Mouse (Mus musculus) neural tube, embryonic 14.5 days (tissue): ENCODE measurements around the gene Pwp2. TPM values are rescaled to one million over a fixed set of nuclear protein-coding genes. Genes with fewer than 3 reads are reported as not detected.
"Not testable (repeated sequence)": the region's sequence is repeated elsewhere in the genome, so short reads cannot be mapped to it uniquely, and the experiment has no call there.

Experiments used
- ATAC-seq: fragments of 200-750 bp; cut with Nextera tagmentation; 2 replicates; pipeline ENCODE4 v1.8.0; 2017; ENCODE audit warnings: low read depth, mild to moderate bottlenecking, moderate TSS enrichment, moderate library complexity
- H3K27ac ChIP-seq: fragments of 300-500 bp; sonication (generic); 2 replicates; pipeline ENCODE4 v1.5.1; 2014; ENCODE audit warnings: low read depth, mild to moderate bottlenecking, control low read depth, low read length, moderate library complexity, mixed read lengths
- H3K27me3 ChIP-seq: fragments of 300-500 bp; sonication (generic); 2 replicates; pipeline ENCODE4 v1.6.1; 2014; ENCODE audit warnings: low read length; ENCODE audit not compliant: control insufficient read depth, insufficient read depth
- H3K36me3 ChIP-seq: fragments of 300-500 bp; sonication (generic); 2 replicates; pipeline ENCODE4 v1.6.1; 2014; ENCODE audit warnings: low read length, mixed read lengths; ENCODE audit not compliant: control insufficient read depth, insufficient read depth
- H3K4me1 ChIP-seq: fragments of 300-500 bp; sonication (generic); 2 replicates; pipeline ENCODE4 v1.6.1; 2014; ENCODE audit warnings: low read length; ENCODE audit not compliant: control insufficient read depth, insufficient read depth
- H3K4me2 ChIP-seq: fragments of 300-500 bp; sonication (generic); 2 replicates; pipeline ENCODE4 v1.6.1; 2014; ENCODE audit warnings: mild to moderate bottlenecking, low read depth, low read length, control low read depth
- H3K4me3 ChIP-seq: fragments of 300-500 bp; sonication (generic); 2 replicates; pipeline ENCODE4 v1.5.1; 2014; ENCODE audit warnings: low read depth, low read length, control low read depth, mixed read lengths
- H3K9ac ChIP-seq: fragments of 300-500 bp; sonication (generic); replicated peaks from 2 replicates; pipeline ENCODE4 v1.6.1; 2014; ENCODE audit warnings: low read depth, mild to moderate bottlenecking, control low read depth, low read length, mixed read lengths
- H3K9me3 ChIP-seq: fragments of 300-500 bp; sonication (generic); 2 replicates; pipeline ENCODE4 v1.6.1; 2016; ENCODE audit warnings: low read length; ENCODE audit not compliant: control insufficient read depth
- WGBS: fragments of 180-500 bp; shearing (Covaris S2); extraction: QIAGEN DNeasy Blood & Tissue Kit; methylation state at CpG from one replicate; pipeline ENCODE4 v1.1.7; 2014; 5-methylcytosine and 5-hydroxymethylcytosine counted together
- polyA plus RNA-seq: library from polyadenylated mRNA; unstranded; fragments of >200 nt; fragmentation: Nextera tagmentation; extraction: Ambion mirVana; gene quantifications from 2 replicates; pipeline ENCODE4 v1.2.1, GENCODE M21; 2014

The Pwp2 gene
- polyA plus RNA-seq, 1 experiment from 2014 or later = 12.7 TPM

DNA sequence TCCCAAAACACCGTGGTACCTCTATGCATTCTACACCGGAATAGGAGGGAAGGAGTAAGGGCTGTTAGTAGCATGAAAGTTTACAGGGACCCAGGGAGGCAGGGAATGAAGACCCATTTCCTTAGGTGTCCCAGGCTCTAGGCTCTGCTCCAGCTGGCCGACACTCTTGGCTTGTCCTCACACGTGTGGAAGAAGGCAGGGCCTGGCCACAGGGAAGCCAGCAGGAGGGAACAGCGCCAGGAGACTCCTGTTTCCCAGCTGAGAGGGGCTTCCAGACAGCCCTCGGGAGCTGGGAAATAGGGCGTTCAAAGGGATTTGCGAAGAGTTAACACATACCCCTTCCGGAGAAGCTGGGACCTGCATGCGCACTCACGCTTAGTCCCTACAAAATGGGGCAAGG lies 55.5 kb downstream of the Pwp2 start:
- Histone ChIP-seq H3K4me3 (no peak overlapping the region), H3K9me3 (no peaks in the 10 kb centered on the region), H3K36me3 (no peaks in the 10 kb centered on the region), H3K9ac (no peak overlapping the region), H3K4me2 (no peak overlapping the region), H3K4me1 (no peaks in the 10 kb centered on the region), H3K27ac (no peak overlapping the region), H3K27me3 (no peaks in the 10 kb centered on the region)
- no peak for ATAC-seq
- WGBS = 64% methylated on average over 11 of the region's 11 CpGs

DNA sequence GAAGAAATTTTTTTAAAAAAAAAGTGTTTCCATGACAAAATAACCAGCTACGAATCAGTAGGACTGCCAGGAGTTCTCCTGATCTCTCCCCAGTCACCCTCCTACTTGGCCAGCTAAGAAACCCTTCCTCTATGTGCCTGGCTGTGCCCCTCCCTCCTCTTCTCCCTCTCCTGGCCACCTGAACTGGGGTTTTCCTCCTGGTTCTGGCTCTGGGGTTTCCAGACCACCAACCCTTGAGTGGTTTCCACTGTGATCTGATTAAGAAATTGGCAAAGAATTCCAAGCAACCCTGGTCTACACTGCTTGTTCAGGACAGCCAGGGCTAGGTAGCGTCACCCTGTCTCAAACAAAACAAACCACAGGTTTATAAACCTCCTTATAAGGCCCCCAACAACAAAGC lies 56.3 kb downstream of the Pwp2 start:
- no peaks in the 10 kb centered on the region for H3K27me3 ChIP-seq
- H3K4me3 ChIP-seq = no peak overlapping the region
- H3K9me3 ChIP-seq = no peaks in the 10 kb centered on the region
- H3K4me2 ChIP-seq = no peak overlapping the region
- no peak overlapping the region for H3K9ac ChIP-seq
- H3K36me3 ChIP-seq = no peaks in the 10 kb centered on the region
- H3K4me1 ChIP-seq = no peaks in the 10 kb centered on the region
- no peak for ATAC-seq
- 90% methylated on average over 2 of the region's 2 CpGs for WGBS
- no peak overlapping the region for H3K27ac ChIP-seq

DNA sequence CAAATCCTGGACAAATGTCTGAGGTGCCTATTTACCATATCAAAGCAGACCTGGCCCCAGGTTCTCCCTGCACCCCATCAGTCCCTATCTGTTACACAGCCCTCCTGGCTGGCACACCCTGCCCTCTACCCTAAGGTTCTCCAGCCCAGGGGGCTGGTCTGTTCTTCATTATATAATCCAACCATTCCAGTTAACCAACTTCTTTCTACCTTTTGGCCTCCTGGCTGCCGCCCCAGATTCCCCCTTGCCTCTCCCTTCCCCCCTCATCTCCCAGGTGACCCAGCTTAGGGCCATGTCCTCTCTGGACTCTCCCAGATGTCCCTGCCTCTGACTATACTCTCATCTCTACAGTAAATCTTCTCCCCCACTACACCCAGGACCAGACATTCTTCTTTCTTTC lies 57.0 kb downstream of the Pwp2 start:
- Histone ChIP-seq H3K4me3 (no peak overlapping the region), H3K4me1 (no peaks in the 10 kb centered on the region), H3K9ac (no peak overlapping the region), H3K9me3 (no peaks in the 10 kb centered on the region), H3K27ac (no peak overlapping the region), H3K36me3 (no peaks in the 10 kb centered on the region), H3K4me2 (no peak overlapping the region), H3K27me3 (no peaks in the 10 kb centered on the region)
- ATAC-seq = no peak
- WGBS = 80% methylated on average over 1 of the region's 1 CpGs

DNA sequence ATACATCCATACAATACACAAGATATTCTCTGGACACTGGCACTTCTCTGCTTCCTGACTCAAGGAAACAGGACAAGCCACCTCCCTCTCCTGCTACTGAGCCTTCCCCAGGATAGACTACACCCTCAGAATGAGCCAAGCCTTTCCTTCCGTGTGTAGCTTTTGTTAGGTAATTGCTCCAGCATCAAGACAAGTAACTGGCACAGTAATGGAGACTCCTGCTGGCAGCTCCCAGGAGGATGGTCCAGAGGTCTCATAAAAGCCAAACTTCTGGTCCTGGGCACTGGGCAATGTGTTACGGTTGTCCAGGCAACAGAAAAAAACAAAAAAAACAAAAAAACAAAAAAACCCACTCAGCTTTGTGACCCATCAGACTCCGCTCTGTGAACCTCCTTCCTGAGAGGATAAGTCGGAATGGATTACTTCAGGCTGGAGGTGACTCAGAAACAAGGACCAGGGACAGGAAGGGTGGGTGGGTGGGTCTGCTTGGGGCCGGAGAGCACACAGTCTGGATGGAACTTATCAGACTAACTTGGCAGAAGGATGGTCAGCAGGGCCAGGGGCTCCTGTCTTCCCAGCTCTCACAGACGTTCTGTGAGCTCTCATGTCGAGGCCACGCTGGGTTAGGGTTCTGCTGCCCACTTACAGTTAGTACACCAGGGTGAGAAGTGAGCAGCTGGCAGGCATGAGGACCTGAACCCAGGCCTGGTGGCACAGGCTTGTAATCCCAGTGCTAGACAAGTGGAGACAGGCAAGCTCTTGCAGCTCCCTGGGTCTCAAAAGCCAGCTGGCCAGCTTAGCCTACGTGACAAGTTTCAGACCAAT lies 57.7 kb downstream of the Pwp2 start:
- Histone ChIP-seq H3K9me3 (no peaks in the 10 kb centered on the region), H3K4me2 (no peak overlapping the region), H3K4me1 (no peaks in the 10 kb centered on the region), H3K9ac (no peak overlapping the region), H3K27me3 (no peaks in the 10 kb centered on the region), H3K4me3 (no peak overlapping the region), H3K27ac (no peak overlapping the region), H3K36me3 (no peaks in the 10 kb centered on the region)
- WGBS = 62% methylated on average over 9 of the region's 9 CpGs
- ATAC-seq = no peak

DNA sequence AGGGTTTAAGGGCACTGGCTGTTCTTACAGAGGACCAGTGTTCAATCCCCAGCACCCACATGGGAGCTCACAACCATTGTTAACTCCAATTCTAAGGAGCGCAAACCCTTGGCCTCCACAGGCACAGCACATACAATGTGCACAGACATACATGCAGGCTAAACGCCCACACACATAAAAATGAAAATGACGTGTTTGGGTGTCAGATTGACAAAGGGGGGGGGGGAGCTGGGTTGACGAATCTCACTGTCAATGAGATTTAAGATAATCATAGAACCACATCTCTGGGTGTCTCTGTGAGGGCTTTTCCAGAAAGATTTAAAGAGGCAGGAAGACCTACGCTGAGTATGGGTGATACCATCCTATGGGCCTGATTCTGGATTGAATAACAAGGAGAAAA lies 58.6 kb downstream of the Pwp2 start:
- 88% methylated on average over 5 of the region's 5 CpGs for WGBS
- H3K4me3 ChIP-seq = no peak overlapping the region
- H3K27ac ChIP-seq = no peak overlapping the region
- no peak overlapping the region for H3K9ac ChIP-seq
- no peak for ATAC-seq
- no peak overlapping the region for H3K4me2 ChIP-seq
- H3K27me3 ChIP-seq = no peaks in the 10 kb centered on the region
- no peaks in the 10 kb centered on the region for H3K36me3 ChIP-seq
- no peaks in the 10 kb centered on the region for H3K9me3 ChIP-seq
- no peaks in the 10 kb centered on the region for H3K4me1 ChIP-seq

DNA sequence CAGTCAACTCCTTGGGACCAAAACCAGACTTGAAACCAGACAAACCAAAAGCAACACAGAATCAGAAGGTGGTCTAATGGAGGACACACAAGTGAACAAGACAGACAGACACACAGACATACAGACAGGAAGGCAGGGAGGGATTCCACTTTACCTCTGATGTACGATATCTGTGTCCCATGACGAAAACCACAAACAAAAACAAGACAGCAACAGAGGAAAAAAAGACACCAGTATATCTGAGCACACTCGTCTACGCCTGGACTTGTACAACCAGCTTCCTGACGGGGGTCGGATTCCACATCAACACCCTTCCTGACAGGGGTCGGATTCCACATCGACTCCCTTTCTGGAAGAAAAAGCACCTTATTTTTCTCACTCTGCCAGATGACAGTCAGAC lies 59.9 kb downstream of the Pwp2 start:
- not testable (repeated sequence) for ATAC-seq, H3K27me3 ChIP-seq, H3K4me3 ChIP-seq, H3K4me1 ChIP-seq, H3K4me2 ChIP-seq, H3K9me3 ChIP-seq, H3K27ac ChIP-seq, H3K9ac ChIP-seq, H3K36me3 ChIP-seq
- 87% methylated on average over 8 of the region's 8 CpGs for WGBS

DNA sequence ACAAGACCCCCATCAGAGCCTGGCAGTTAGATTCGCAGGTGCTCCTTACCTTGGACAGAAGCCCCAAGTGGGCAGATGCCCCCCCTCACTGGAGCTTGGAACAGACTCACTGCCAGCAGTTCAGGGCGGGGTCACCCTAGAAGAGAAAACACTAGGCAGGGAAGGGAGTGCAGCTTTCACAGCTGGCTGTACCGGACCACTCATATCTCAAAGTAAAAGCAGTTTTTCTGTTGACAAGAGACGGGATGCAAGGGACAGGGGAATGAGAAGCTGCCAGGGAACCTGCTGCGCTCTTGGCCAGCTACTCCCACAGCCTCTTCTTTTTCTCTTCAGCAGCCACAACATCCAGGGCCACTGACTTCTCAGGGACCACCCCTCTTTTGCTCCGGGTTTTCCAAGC lies 60.8 kb downstream of the Pwp2 start:
- H3K27ac ChIP-seq, H3K36me3 ChIP-seq, H3K4me1 ChIP-seq, ATAC-seq, H3K9me3 ChIP-seq, H3K9ac ChIP-seq, H3K4me3 ChIP-seq, H3K4me2 ChIP-seq, H3K27me3 ChIP-seq: not testable (repeated sequence)
- WGBS = 70% methylated on average over 6 of the region's 6 CpGs

Other genes starting within 250 kb of the Pwp2 start
- gene Trpm2, start 214.6 kb downstream of the Pwp2 start, polyA plus RNA-seq = 6.0 and 9.2 TPM in 2 replicates
- 41.3 and 52.6 TPM in 2 replicates for gene 1810043G02Rik, start 206.6 kb downstream of the Pwp2 start, polyA plus RNA-seq
- gene Pfkl, start 175.1 kb downstream of the Pwp2 start, polyA plus RNA-seq = 83.2 and 93.9 TPM in 2 replicates
- gene Dnmt3l, start 143.2 kb downstream of the Pwp2 start, polyA plus RNA-seq = not detected in 2 replicates
- 0.21 TPM in 2 replicates for gene Aire, start 141.5 kb downstream of the Pwp2 start, polyA plus RNA-seq
- gene Icosl, start 115.8 kb downstream of the Pwp2 start, polyA plus RNA-seq = 0.56 and 1.1 TPM in 2 replicates
- gene D10Jhu81e, start 15.4 kb downstream of the Pwp2 start, polyA plus RNA-seq = 14.6 and 16.0 TPM in 2 replicates
- gene Trappc10, start 59.5 kb upstream of the Pwp2 start, polyA plus RNA-seq = 28.4 and 43.2 TPM in 2 replicates
- 64.4 and 89.5 TPM in 2 replicates for gene Agpat3, start 167.3 kb upstream of the Pwp2 start, polyA plus RNA-seq
- gene Rrp1, start 227.9 kb upstream of the Pwp2 start, polyA plus RNA-seq = 312 and 336 TPM in 2 replicates
- gene Cstb, start 240.5 kb upstream of the Pwp2 start, polyA plus RNA-seq = 96.7 and 110 TPM in 2 replicates